Mouse (Mus musculus) regulatory T cell (primary cell): Measurements from ENCODE around the gene Fam131b.

Source experiments
- in situ Hi-C: fragments of 300-600 bp; cut with MboI, MseI; formaldehyde crosslinking; loops from one replicate; pipeline ENCODE4 v1.15.1; 2025; ENCODE audit warnings: high pct_unique_total_duplicates

Fam131b gene

DNA sequence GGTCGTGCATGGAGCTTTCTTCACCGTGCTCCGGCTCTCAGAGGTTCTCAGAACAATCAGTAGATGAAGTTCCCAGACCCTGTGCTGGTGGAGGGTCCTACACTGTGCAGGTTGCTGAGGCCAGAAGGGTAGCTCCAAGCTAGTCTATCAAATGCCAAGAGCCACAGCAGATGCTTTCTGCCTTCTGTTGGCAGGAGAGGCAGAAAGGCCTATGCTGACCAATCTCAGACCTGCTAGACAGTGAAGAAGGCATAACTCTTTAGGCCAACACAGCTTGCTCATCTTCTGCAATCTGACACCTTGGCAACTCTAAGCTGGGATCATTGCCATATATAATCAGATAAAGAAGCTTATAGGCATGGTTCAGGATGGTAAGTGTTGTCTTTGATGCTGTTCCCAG is 5.8 kb upstream of the Fam131b start:
- in situ Hi-C loops, result loop anchor here (5.0 kb wide), 1 partner anchor 98 kb away; no protein-coding TSS in a partner anchor

DNA sequence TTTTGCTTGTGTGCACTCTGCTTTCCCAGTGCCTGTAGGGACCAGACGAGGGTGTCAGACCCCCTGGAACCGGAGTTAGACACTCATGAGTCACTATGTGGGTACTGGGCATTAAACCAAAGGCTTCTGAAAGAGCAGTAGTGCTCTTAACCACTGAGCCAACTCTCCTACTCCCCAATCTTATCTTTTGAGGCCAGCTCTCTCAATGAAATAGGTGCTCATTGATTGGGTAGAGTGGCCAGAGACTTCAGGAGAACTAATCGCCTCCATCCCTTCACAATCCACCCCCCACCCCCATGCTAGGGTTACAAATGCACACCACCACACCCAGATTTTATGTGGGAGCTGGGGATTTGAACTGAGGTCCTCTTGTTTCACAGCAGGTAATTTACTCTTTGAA is 4.3 kb upstream of the Fam131b start:
- in situ Hi-C loops, result no loop called here

DNA sequence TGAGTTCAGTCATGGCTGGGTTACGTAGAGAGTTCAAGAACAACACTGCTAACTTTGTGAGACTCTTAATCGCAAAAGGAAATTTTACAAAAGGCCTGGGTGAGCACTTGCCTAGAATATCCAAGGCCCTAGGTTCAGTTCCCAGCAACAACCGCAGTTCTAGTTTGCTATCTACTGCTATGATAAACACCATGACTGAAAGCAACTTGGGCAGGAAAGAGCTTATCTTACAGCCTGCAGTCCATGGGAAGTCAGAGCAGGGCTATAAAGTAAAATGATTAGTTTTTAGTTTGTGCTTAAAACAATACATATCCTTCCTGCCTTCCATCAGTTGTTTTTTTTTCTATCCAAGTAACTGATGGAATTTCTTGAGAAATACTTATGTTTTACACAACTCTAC is 2.1 kb upstream of the Fam131b start:
- in situ Hi-C loops, result no loop called here

DNA sequence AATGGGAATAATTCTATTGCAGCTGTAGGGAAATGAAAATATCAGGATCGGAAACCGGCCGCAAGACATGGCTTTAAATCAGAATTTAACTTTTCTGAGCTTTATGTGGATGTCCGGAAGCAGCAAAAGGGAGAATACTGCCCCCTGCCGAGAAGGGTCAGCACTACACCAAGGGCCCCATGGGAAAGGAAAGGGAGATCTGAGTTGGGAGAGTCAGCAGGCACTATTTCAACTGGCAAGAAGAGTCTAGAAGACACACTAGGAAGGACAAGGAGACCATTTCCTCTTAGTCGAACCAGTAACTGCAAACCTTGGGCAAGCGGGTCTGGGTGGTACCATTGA is 796 bp upstream of the Fam131b start:
- in situ Hi-C loops, result no loop called here

DNA sequence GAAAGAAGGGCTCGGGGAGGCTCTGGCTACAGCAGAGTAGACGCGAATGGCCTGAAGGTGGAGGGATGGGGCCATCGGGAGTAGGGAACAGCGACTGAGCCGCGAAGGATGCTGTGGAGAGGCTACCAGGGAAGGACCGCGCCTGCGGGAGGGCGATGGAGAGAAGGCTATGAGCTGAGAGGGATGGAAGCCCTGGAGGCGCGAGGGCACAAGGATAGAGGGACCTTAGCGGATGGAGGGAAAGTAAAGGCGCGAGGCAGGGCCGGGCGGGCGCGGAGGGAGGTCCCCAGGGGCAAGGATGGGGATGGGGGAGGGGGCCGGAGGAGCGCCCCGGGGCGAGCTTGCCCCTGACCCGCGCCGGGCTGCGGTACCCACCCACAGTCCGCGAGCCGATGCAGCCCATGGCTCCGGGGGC is 369 bp downstream of the Fam131b start:
- in situ Hi-C loops, result loop anchor here (25.0 kb wide), 1 partner anchor 263 kb away; the partner anchor contains the start of gene Tcaf3

DNA sequence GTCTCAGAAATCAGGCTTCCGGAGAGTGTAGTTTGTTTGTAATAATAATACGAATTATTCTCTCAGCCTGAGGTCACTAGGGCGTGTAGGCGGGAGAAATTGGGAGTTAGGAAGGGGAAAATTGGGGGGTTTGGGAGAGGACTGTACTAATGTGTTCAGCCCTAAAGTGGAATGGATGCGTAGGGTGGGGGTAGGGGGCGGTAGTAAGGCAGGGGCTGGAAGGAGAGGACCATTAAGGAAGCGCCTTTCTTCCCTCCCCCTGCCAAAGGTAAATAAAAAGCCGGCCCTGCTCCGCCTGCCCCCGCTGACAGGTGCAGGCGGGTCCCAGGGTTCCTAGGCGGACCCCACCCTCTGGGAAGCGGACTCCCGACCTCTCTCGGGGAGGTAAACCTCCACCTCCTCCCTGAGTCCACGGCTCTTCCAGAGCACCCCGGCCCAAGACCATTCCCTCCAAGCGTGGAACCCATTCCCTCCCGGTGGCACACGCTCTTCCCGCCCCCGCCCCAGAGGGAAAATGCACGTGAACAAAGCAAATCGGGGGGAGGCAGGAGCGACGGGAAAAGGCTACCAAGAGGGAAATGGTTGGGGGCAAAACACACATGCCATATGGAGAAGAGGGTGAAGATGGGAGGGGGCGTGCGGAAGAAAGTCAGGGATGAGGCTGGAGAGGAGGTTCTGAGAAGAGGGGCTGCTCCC is 924 bp downstream of the Fam131b start:
- in situ Hi-C loops, result loop anchor here (25.0 kb wide), 1 partner anchor 264 kb away; the partner anchor contains the start of gene Tcaf3

DNA sequence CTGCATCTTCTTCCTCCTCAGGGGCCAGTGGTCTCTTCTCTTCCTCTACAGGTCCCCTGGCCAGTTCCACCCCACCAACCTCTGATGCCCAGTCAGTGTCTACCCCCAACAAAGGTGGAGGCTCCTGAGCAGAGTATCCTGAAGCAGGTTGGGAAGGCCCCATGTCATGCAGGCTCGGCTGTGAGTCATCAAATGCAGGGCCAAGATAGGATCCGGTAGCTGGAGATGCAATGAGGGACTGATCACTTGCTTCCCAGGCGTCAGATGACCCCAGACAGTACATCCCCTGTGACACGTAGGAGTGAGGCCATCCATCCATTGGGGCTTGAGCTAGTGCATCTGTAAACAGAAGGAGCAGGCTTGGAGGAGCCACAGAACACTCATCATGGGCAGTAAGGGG is 6.2 kb downstream of the Fam131b start:
- in situ Hi-C loops, result loop anchor here (25.0 kb wide), 1 partner anchor 269 kb away; the partner anchor contains the start of gene Tcaf3

DNA sequence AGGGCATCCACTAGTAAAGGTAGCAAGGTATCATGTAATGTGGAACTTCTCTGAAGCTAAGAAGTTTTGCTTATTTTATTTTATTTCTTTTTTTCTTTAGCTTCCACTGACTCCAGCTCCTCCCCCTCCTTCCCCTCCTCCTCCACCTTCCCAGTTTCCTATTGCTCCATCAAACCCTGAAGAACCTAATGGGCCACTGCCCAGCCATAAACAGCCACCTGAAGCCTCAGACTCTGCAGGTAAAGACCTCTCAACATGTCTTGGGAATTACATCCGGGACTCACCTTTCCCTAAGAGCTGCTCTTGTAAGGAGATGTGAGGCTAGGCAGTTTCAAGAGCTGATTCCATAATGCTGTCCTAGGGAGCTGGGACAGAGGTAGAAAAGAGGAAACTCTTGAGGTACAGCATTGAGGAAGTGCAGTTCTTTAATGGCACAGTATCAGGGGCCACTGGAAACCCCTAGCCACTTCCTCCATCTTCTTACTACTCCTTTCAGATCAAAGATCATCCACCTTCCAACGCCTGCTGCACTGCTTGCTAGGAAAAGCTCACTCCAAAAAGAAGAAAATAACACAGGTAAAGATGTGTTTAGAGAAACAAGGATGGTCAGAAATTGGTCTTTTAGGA is 13.9 kb downstream of the Fam131b start:
- in situ Hi-C loops, result loop anchor here (25.0 kb wide), 1 partner anchor 277 kb away; the partner anchor contains the start of gene Tcaf3

DNA sequence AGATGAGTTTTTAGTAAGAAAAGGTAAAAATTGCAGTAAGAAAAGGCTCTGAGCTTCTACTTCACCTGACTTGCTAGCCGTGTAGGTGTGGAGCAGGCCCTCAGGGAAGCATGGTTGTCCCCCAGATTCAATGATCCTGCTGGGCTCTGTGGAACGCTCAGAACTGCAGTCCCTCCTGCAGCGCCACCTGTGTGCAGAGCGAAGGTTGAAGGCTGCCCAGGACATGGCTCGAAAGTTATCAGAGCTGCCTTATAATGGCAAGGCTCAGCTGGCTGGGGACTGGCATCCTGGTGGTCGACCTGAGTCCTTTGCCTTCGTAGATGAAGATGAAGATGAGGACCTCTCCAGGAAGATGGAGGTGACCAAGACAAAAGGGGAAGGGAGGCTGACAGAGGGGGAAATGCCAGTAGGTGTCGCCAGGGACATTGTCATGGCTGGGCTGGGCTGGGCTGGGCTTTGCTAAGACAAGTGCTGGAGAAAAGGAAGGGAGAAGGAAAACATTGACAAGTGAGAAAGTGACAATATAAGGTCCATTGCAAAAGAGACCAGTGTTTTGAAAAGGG is 14.5 kb downstream of the Fam131b start:
- in situ Hi-C loops, result loop anchor here (25.0 kb wide), 1 partner anchor 277 kb away; the partner anchor contains the start of gene Tcaf3

DNA sequence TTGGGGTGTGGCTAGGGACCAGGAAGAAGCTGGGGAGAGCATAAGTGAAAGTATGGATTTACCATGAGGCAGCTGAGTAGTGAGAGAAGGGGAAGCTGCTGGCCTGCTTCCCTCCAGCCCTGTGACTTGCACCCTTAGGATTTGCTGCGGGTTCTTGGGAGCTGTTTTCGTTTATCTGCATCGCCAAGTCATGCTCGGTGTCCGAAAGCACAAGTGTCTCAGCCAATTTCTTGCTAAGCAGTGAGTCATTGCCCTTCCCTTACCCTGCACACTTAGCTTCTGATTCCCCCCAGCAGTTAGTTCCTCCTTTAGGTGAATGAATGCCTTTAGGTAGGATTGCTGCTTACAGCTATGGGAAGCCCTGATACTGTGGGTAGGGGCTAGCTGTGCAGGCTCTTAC is 25.1 kb downstream of the Fam131b start:
- in situ Hi-C loops, result no loop called here

DNA sequence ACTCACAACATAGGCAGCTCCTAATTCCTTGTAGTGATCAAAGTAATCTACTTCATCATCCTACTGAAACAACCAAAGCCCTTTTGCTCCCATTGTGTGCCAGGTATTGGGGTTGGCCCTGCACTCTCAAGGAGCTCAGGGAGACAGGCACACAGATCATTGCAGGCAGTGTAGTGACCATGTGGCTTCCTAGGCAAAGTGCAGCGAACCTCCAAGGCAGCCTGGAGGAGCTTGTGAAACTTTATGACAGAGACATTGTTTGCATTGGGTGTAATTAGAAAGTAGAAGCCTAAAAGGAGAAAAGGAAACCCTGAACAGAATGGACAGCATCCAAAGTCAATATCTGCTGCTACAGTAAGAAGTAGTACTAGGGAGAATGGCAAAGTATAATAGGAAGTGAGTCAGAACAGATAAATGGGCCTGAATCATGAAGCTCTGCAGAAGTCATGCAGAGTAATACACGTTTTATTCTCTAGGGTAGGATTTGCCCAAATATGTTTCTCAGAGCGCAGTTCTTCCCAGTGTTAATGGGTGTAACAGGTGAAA is 28.8 kb downstream of the Fam131b start:
- in situ Hi-C loops, result no loop called here

DNA sequence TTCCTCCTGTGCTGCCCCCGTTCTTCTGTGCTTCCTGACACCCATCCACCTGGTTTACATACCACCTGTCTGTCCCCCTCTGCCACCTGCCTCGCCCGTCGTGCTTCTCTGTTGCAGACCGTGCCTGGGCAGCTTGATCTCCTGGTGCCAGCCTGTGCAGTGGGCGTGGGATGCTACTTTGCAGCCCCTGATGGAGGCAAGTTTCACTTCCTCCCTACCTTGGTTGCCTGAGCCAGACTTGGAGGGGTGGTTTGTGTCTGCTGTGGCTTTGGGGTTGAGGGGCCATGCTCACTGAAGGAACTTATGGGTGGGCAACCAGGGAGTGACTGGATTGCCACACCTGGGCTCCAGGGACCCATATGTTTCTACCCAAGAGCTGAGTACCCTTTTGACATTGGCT is 31.1 kb downstream of the Fam131b start:
- in situ Hi-C loops, result no loop called here

DNA sequence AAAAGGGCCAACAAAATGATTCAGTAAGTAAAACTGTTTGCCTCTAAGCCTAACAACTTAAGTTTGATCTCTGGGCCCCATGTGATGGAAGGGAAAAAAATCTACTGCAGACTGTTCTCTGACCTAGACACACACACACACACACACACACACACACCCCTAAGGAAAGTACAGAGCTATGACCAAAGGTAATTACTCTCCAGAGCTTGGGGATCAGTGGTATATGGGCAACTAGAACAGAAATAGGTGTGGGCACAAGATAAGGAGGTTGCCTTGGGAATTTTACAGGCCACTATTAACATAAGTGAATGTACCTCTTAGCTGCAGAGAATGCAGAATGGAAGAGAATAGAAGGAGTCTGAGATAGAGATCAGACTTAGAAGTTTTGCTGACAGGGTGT is 36.9 kb downstream of the Fam131b start:
- in situ Hi-C loops, result no loop called here

DNA sequence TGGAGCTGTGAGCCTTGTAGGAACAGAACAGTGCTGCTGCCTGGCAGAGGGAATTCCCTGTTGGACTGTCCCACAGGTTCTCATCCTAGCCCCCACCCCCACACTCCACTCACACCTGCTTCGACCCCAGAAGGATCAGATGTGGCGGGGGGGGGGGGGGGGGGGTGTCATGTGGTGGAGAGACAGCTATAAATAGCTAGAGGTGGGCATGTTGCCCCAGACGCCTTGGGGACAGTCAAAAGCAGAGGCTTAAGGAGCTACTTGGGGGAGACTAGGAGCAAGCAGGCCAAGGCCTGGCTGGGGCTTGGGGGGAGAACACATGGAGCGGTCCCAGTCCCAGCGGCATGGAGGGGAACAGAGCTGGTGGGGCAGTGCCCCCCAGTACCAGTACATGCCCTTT is 38.0 kb downstream of the Fam131b start, which contains the start of gene Clcn1:
TSS of gene Clcn1 (plus strand) at position 238 of the 400 bp plus-strand sequence.
- in situ Hi-C loops, result no loop called here

DNA sequence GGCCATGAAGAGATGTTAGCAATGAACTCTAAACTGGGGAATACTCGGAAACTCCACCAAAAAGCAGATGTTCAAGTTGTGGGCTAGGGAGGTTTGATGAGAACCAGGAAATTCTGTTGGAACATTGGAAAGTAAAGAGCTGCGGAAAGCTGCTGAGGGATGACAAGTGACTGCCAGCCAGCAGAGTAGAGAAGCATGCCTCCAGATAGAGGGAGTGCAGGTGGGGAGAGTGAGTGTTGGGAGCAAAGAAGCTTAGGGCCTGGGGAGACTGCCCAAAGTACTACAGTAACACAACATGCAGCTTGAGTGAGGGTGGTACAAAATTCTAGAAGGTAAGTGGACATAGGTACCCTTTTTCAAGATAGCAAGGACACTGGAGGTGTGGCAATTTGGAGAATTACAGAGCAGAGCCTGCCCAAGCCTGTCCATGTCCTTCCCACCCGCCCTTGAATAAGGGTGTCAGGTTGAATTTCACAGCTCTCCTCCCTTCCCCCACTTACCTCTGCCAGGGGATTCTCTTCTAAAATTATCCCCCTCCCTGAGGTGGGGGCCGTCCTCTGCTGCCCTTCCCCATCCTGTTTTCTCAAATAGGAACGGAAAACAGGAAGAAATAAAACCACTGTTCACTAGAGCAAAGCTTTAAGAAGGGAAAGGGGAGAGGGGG is 41.4 kb downstream of the Fam131b start:
- in situ Hi-C loops, result no loop called here

DNA sequence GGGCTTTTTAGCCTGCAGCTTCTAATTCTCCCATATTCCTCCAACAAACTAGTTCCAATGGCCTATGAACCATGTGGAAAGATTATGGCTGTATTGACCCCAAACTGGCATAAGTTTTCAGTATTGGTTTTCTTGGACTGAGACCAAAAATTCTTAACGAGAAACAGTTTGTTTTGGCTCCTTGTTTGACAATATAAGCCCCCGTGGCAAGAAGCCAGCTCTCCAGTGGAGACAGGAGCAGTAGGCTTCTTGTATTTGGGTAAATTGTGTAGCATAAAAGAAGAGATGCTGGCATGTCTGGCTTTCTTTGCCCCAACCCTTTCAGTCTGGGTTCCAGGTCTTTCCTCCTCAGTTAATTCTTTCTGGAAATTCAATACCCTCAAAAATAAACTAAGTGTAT is 48.3 kb downstream of the Fam131b start:
- in situ Hi-C loops, result no loop called here

DNA sequence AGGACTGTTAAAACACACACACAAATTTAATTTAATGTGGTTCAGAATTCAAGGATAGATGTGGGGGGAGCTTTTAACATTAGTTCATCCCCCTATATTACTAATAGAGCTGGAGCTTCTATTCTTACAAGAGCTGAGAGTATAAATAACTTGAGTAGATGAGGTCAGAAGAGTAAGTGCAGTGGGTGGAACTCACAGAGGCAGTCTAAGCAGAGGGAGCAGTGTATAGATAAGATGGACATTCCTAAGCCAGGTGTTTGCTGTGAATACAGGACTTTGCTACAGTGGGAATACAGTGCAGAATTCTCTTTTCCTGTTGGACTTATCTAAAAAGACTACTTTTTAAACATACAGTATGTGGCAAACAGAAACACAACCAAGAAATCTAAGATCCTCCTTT is 53.6 kb downstream of the Fam131b start:
- in situ Hi-C loops, result no loop called here

DNA sequence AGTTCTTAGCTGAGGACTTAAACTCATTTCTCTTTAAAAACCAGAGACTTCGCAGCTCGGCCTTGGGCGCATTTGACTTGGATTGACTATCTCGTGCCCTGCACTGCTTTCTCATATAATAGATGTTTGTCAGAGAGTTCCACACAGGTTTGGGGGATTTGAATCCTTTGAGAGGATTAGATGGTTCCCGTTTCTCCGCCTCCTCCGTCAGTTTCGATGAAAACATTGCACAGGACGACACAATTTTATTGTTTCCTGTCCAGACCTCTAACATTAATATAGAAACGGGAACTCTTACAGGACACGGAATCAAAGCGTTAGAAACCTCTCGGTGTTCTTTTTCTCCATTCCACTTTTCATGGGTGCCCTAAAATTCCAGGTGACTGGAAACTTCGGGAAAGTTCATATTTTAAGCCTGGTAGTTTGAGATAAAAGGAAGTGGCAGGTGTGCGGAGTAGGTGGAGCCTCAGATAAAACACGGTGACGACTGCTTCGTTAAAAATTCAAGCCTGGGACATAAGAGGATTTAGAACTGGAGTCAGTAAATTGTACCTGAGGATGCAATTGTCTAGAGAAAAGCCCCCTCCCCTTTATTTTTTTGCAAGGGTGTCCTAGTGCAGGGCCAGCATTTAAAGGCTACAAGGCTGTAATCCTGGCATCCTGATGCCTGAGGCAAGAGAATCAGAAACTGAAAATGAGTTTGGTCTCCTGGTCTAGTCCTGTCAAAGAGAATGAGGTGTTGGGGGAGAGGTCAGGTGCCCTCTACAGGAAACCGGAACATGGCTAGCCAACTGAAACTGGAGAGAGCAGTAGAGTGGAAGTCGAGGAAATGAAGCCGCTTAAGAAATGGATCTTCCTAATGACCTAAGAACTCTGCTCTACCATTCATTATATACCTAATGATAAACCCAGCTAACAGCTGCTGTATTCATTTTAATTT is 58.8 kb downstream of the Fam131b start:
- in situ Hi-C loops, result loop anchor here (5.0 to 10.0 kb wide), 2 partner anchors 92 to 661 kb away; partner anchors contain the start of gene Ephb6
